Mouse (Mus musculus) thymus, postnatal 25 days (tissue): ENCODE data around the gene Fgd6.

Source experiments
- DNase-seq: peaks from one replicate; pipeline ENCODE4 v3.0.0; 2022

Fgd6 gene

DNA sequence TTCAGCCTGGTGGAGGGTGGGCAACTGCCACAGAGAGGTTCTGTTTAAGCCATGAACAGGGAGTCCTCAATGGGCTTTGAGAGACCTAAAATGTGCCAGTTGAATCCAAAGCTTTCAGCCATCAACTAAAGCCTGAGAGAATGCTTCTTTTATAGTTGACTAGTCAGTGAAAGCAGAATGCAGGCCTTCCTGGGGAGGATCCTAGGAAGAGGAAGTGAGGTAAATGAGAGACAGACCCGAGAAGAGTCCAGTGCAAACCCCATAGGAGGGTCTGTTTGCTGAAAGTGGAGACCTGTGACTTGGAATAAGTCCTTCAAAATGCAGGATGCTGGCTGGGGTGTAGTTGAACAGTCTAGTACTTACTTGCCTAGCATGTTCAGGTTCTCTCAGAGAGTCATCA lies 11.2 kb downstream of the Fgd6 start:
- DNase-seq: no peak

DNA sequence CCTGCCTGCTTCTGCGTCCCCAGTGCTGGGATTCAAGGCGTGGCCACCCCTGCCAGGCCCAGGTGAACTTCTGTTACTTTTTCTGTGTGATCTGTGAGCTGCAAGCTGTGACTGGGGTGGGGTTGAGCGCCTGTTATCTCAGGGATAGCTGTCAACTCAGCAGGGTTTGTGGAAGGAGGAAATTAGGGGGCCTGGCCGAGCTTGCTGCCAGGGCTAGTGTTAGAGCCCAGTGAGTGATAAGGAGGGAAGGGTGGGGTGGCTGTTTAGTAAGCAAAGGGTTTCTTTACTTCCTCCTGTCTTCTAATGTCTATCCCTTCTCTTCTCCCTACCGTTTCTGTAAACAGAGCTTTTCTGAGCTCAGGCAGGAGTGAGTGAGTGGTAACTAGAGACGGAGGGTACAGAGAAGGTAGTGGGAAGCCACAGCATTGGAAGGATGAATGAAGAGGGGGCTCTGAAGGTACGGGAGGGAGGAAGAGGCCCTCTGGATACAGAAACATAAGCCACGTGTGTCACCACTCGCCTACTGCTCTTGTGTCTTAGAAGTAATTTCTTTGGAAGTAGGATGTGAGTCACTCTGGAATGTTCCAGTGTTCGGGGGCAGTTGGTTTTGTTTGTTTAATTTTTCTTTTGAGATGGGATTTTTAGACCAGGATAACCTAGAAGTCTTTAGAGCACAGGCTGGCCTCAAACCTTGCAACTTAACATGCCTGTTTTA lies 12.2 kb downstream of the Fgd6 start:
- DNase-seq: no peak

DNA sequence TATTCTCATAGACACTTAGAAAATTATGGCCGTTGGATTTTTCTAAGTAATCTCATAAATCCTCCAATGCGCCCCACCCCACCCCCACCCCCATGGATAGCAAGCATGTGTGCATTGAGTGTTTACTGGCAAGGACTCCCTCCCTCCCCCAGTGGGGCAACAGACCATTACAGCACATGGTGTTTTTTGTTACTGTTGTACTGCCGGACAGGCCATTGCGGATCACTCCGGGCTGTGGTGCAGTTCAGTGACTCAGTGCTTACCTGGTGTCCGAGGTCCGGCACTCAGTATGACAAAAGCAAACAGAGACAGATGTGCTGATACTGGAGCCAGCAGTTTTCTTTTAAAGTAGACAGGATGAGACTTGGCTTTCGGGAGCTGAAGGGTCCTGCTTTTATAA lies 13.3 kb downstream of the Fgd6 start:
- DNase-seq: no peak

GRCm38 (mm10) chr10:94050736-94051135 lies 14.9 kb downstream of the Fgd6 start:
- no peak for DNase-seq

- no peak for DNase-seq
These were observed 20.7 kb downstream of the Fgd6 start for GRCm38 (mm10) chr10:94056487-94056886.

DNA sequence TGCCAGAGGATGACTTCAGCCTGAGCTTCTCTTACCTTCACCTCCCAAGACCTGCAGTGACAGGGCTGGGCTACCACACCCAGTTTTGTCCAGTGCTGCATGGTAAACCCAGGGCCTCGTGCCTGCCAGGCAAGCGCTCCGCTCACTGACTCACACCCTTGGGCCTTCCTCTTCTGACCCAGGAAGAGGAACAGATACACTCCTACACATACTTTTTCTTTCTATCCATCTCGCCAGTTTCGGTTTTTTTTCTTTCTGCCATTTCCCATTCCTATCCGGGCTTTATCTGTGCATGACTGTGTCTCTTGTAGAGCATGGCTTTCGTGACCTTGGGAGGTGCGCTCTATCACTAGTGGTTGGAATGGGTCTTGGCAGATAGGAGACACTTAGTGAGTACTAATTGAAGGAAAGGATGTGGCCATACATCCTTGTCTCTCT lies 23.8 kb downstream of the Fgd6 start:
- no peak for DNase-seq

DNA sequence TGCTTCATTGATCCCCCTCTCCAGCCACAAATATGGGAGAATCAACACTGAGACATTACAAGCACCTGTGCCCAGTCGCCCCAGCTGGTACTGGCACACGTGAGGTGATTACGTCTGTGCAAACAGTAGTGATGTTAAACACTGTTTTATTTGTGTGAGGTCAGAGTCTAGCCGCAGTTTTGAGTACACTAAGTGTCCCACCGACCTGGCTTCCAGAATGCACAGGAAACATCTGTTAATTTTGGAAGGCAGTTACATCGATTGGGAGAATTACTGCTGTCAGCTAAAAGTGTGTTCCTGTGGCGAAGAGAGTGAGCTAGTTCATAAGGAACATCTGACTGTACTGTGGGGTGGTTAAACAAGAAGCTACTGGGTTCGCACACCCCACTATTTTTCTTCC lies 24.4 kb downstream of the Fgd6 start:
- DNase-seq: no peak

DNA sequence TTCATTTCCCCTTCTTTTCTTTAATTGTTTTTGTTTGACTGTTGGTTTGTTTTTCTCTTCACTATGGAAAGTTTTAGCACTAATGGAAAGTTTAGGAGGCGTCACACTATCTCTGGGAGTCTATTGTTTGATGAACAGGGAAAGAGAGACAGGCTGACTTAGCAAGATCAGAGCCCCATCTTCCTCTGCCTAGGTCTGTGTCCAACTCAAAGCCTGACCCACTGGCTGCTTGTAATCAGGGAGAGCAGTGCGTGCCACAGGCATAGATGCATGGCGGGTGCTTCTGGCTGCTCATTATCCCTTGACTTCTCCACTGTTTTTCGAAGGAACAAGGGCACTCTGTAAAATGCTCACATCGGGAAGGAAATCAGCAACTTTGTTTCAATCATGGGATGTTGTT lies 26.6 kb downstream of the Fgd6 start:
- DNase-seq: no peak

- DNase-seq: no peak
These were observed 31.1 kb downstream of the Fgd6 start for GRCm38 (mm10) chr10:94066896-94067295.

GRCm38 (mm10) chr10:94068701-94069100 lies 32.9 kb downstream of the Fgd6 start:
- no peak for DNase-seq

DNA sequence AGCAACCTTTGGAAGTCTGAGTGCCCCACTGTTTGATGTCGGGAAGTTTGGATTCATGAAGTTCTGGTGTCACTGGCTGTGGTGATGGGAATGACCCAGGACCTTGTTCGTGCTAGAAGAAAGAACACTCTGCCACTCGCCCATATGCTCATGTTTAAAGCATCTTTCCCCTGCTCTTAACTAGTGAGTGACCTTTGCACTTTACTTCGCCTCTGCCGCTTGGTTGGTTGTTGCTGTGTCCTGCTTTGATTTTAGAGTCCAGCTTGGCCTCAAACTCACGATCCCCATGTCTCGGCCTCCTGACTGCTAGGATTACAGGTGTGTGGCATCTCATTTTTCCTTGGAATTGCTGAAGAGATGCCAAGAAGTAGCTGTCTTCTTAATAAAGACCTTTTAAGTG lies 35.8 kb downstream of the Fgd6 start:
- DNase-seq: no peak

- DNase-seq: peak; percentile 9
These were observed 36.6 kb downstream of the Fgd6 start for GRCm38 (mm10) chr10:94072261-94072915.

- no peak for DNase-seq
These were observed 37.2 kb downstream of the Fgd6 start for GRCm38 (mm10) chr10:94072916-94073465.

DNA sequence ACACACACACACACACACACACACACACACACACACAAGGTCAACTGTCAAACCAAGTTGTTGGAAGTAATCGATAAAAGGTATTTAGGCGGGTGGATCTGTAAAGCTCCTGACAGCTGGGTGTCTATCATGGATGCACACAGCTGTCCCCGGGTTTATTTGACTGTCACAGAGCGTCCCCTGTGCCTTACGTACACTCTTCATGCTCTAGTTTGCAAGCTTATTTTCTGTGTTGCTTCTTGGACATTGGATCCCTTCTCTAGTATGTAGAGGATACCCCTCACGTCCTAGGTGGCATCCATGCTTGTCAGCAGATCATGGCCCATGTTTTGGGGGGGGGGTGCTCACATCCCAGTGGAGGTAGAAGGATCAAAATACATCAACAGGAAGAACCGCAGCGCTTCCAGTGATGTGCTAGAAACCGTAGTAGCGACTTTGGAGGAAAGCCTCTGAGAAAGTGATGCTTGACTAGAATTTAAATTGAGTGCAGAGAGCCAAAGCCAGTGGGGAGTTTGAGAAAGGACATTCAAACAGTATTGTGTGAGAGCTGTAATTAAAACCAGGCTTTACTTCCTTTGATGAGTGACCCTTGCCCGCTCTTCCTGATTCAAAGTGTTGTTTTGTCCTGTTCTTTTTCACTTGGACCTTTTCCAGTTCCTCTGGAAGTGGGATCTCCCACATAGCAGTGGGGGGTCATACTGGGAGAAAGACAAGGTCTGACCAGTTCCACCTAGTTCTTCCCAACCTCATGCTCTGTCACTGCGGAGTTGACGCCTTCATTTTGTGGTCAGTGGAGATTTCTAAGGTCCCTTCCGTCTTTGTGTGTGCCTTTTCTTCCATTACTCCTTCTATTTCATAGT lies 41.4 kb downstream of the Fgd6 start:
- DNase-seq: no peak

DNA sequence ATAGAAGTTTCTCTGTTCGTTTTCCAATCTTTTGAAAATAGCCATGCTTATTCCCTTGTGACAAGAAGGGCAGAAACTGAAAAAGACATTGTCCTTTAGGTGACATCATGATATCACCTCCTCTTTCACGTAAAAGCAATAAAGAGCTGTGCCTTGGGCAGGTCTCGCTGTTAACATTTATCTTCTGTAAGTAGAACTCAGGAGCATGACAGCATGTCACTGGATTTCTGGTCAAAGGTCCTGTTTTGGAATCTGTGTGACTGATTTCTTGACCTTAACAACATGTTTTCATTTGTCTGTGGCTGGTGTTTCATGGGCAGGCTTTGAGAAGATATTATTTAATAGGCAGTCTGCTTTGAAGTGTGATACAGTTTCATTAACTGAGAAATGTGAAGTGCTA lies 44.9 kb downstream of the Fgd6 start:
- DNase-seq: no peak

- DNase-seq: no peak
These were observed 46.4 kb downstream of the Fgd6 start for GRCm38 (mm10) chr10:94082040-94082734.

DNA sequence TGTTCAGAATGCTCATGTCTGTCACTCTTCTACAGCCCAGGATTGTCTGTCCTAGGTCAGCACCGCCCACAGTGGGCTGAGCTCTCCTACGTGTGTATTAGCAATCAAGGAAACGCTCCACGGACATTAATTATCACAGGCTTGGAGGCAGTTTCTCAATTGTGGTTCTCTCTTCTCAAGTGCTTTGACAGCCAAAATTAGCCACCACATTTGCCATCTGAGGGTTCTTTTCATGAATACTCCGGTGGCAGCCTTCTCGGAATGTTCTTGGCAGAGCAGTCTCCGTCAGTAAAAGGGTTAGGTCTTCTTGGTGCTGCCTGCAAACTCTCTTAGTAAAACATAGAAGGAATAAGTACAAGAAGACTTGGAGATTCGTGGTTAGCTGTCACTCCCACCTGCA lies 50.5 kb downstream of the Fgd6 start:
- no peak for DNase-seq

DNA sequence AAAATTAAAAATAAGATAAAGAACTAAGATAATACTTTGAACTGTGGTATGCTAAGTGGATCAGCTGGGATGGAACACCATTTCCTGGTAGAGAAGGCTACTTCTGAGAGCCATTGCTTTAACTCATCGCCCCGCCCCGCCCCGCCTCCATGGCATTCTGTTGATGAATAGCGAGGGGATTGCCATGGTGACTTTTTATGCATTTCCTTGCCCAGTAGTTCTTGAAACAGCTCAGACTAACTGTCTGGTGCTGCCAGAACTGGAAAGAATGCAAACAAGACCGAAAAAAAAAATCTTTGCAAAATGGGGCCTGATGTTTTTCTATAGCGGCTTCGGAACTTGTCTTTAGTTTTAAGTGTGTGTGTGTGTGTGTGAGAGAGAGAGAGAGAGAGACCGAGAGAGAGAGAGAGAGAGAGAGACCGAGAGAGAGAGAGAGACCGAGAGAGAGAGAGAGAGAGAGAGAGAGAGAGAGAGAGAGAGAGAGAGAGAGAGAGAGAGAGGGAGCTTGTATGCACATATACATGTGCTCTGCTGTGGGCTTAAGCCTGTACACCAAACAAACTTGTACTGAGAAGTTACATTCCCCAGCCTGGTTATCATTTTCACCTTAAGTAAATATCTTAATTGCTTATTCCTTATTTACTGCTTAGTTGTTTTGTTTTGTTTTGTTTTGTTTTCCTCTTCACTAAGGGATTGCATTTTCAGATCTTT lies 51.7 kb downstream of the Fgd6 start:
- no peak for DNase-seq

- DNase-seq: no peak
These were observed 54.2 kb downstream of the Fgd6 start for GRCm38 (mm10) chr10:94090032-94090431.

- no peak for DNase-seq
These were observed 57.7 kb downstream of the Fgd6 start for GRCm38 (mm10) chr10:94093534-94093933.

DNA sequence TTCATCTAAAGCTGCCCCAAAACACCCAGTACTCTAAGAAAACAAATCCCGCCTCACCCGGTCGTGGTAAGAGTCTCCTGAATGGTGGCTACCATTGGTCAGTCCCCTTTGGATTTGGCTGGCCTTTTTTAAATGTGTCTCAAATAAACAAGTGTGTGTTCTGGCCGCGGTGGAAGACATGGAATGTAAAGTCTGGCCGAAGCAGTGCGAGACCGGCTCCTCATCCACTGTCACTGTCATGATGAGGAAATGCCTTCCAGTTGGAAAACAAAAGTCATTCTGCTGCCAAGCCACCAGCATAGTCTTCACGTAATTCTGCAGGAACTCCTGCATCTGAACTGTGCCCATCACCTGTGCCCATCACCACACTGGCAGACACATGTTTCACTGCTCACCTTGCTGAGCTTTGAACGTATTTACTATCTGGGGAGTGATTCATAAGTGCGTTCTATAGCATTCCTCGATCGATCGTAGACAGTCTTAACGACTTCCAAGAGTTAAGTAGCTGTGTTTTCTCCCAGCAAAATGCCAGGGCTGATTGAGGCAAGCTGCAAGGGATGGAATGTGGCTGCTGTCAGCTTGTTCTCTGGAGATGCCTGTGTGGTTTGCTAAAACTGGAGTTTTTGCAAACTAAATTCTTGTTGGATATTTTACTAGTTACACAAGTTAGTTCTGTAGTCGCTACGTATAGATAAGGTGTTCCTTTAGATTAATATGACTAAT lies 60.1 kb downstream of the Fgd6 start:
- DNase-seq: no peak
